Mouse (Mus musculus) right cerebral cortex, postnatal 4 days (tissue): ENCODE data around the gene Ctnnd2.
A peak's percentile ranks its signal among the peaks of the same experiment; 100 is the strongest.

ENCODE experiments used
- DNase-seq: peaks from one replicate; pipeline ENCODE4 v3.0.0-alpha.2; 2022

The Ctnnd2 gene

DNA sequence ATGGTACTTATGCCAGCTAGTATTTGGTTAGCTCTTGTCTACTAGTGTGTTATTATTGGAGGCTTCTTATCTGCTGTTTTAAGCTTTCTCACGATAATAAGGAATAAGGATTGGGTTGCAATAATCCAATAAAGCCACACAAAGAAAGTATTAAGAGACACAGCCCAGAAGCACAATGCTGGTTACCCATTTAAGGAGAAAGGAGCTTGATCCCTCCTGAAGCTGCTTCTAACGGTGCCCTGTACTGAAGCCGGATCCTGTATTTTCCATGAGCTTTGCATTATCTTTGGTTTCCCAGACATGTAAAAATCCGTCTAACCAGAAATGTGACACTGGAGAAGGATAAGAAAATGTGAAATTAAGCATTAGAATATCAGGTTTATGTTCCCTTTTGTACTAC is 565.8 kb downstream of the Ctnnd2 start:
- no peak for DNase-seq

DNA sequence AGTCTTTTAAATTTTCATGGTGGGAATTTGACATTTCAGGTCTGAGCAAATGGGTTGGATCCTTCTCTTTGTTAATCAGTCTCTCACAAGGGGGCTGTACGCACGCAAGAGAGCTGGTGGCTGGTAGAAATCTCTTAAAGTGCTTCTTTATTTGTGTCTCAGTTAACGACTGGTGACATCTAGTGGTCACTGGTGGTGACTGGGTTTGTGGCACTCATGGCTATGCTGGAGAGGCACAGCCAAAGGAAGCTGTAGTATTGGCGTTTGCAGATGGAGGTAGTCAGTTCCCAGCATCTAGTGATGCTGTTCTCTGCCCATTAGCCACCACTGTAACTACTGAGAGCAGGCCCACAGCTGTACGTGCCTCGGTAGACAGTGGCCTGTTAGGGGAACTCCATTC is 568.3 kb downstream of the Ctnnd2 start:
- peak; percentile 68 for DNase-seq

DNA sequence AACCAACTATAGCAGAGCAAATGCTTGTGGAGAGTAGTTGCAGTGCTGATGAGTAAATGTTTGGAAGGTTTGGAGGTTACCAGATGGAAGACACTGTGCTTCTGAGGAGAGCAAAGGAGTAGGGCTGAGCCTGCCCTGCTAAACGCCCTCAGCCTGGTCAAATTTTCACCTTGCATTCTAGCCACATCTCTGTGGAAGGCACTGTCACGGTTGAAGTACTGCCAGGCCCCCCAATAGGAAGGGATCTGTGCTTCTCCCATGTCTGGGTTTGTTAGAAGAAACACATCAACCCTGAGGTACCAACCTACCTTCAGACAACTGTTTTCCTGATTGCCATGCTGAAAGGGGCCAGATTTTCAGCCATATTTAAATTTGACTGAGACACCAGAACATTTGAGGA is 585.6 kb downstream of the Ctnnd2 start:
- no peak for DNase-seq

DNA sequence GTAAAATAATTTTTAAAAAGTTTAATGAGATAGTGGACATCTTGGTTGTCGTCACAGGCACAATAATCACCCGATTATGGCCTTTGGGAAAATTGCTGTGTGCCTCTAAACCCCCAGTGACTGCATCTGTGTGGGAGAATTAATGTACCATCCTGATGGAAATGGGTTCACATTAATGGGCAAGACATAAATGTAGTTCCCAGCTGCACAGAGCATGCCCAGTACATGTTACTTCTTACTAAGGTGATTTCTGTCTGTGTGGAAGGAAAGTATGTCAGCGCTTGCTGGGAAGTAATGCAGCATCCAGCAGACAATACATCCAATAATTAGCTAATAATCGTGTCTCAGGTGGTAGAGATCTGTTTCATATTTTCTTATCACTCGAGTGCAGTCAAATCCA is 589.8 kb downstream of the Ctnnd2 start:
- DNase-seq: no peak

DNA sequence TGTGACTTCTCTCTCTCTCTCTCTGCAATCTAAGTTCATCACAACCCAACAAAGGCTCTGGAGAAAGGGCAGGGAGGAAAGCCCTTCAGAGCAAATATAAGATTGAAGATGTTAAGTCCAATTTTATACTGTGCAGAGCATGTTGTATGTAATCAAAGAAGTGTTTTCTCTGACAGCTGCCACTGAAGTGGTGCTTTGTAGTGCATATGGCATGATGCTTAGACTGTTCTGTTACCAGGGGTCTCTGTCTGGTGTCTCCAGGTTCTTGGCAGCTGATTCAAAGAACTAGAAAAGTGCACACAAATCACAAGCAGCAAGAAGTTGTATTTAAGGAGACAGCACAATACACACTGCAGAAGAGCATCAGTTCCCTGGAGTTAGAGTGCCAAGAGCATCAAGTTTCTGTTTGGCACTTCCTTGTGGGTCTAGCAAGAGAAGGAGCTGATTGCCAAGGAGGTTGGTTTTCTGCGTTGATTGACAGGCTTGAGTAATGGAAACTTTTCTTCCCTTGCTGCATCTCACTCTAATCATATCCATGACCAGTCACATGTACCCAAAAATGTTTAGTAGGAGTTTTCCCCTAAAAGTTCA is 590.4 kb downstream of the Ctnnd2 start:
- DNase-seq: no peak

DNA sequence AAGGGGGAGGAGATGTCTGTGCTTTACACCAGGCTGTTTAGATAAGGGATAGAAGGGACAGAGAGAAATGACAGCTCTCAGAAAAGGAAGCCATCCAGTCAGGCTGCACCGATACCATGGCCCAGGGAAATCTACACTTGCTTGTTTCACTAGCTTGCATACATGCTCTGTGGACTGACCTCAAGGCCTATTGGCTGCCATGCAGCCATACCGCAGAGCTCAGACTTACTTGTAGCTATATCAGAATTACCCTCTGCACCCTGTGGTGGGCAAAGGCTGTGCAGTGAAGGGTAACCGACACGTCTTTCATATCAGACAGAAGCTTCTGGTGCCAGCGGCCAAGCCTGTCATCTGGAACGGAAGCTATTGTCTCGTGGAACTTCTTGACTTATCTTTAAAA is 604.5 kb downstream of the Ctnnd2 start:
- DNase-seq: no peak

DNA sequence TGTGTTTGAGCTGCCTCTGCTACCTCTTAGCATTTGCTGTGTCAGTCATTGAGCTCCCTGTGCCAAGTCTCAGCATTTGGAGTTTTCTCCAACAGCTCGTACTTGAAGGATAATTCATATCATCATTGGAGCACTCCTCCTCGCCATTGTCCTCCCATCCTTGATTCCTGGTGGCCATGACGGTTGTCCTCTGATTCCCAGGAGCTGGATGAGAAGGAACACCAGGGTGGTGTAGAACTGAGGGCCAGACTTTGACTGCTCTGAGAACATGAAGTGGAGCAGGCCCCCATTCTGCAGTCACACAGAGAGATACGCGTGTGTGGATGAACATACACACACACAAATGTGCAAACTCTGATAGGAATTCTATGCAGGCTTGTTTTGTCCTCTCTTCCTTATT is 605.4 kb downstream of the Ctnnd2 start:
- no peak for DNase-seq

DNA sequence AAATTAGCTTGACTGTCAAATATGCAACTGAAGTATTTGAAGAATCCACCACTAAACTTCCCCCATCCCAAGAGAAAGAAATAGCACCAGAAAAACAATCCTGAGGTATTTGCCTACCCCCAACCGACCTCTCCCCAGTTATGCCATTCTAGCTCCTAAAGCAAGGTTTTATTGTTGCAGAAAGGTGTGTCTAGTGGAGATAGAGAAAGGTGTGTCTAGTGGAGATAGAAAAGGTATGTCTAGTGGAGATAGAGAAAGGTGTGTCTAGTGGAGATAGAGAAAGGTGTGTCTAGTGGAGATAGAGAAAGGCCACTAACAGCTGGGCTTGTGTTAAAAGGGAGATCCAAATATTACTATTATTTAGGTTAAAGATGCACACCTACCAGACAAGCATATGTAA is 607.5 kb downstream of the Ctnnd2 start:
- DNase-seq: no peak

DNA sequence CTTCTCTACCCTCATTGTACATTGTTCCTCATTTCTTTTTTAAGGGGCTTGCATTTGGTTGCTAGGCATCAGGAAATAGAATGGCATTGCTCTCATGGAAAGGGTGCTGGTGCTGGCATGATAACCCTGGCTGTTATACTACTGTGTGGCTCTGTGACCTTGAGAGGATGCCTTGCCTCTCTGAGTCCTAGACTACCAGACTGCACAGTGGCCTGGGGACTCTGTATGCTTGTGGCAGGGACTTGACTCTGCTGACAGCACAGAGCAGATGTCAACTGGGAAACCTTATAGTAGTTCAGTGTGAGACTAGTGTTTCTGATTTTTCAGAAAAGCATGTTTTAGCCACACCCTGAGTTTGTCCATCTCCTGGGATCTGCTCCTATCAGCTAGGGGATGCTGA is 608.6 kb downstream of the Ctnnd2 start:
- no peak for DNase-seq

DNA sequence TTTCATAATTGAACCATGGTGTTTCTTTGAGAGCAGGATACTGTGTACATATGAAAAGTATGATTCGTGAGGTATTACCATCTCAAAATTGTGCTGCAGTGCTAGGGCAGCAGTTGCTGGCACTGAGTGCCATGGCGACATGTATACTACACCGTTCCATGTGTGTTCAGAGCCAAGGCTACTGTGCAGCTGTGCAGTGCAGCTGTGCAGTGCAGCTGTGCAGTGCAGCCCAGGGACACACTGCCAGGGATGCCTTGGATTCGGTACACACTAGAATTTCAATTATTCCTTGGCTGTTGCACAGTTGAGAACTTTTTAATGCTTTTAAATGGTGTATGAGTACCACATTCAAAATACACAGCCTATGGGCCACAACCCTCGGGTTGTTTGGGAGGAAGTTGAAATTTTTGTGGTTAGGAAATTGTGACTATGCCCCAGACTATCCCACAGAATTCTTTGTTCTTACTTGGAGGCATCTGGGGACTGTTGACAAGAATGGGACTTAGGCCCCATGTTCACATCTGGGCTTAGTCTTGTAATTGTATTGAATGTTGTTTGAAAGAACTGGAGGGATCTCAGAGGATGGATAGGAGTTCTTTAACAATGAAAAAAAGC is 613.4 kb downstream of the Ctnnd2 start:
- no peak for DNase-seq

DNA sequence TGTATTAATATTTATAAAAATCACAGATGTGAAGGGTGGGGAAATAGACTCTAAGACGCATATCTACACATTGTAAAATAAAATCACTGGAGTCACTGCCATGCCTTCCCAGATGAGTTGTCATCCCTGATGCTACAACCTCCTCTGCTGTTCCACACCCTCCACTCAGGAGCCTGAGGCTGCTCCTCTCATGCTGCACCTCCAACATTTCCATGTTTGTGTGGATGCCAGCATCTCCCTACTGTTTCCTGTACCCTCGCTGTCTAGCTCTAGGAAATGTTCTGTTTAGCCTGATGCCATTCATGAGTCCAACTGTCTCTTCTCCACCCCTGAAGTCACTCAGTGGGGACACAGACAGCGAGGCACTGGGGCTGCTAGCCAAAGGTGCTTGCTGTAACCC is 620.9 kb downstream of the Ctnnd2 start:
- DNase-seq: no peak

DNA sequence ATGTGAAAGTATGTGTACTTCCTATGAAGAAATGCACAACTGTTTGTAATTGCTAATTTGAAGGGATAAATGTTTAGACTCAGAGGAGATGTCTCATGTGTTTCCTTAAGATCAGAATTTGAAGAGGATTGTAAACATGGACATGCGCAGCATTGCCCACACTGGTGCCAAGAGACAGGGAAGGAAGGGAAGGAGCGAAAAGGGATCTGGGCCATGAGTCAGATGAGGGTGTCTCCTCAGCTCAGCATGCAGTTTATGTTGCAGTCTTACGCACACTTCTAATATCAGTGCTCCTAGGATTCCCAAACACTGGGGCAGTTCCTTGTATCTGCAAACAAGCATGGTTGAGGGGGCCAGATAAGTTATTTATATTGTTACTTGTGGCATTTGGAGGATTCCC is 623.3 kb downstream of the Ctnnd2 start:
- no peak for DNase-seq

DNA sequence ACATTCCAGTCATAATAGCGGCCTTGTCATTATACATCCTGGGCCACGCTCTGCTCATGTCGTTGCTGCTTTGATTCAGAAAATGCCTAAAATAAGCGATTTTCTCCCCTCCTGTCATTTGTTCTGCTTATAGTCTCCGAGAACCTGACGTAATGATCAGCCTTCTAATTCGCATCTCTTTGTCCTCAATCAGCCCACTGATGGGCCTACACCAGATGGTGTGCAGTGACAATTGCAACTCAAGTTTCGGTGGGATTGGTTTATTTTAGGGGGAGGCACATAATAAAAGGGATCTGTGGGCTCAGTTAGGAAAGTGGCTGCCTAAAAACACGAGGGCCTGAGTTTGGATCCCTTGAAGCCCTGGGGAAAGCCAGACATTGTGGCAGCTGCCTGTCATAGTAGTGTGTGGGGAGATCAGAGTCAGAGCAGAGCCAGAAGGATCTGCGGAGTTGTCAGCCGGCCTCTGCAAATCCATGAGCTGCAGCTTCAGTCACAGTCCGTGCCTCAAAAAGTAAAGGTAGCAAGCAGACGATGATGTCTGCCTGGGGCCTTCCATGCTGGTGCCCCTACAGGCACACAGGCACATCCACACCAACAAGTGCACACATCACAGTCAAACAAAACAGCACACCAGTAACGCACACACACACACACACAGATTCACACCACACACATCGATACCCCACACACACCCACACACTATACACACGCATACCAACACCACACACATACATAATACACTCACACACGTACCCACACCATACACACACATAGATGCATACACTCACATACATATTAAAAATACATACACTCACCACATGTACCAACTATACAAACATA is 655.3 kb downstream of the Ctnnd2 start:
- no peak for DNase-seq

DNA sequence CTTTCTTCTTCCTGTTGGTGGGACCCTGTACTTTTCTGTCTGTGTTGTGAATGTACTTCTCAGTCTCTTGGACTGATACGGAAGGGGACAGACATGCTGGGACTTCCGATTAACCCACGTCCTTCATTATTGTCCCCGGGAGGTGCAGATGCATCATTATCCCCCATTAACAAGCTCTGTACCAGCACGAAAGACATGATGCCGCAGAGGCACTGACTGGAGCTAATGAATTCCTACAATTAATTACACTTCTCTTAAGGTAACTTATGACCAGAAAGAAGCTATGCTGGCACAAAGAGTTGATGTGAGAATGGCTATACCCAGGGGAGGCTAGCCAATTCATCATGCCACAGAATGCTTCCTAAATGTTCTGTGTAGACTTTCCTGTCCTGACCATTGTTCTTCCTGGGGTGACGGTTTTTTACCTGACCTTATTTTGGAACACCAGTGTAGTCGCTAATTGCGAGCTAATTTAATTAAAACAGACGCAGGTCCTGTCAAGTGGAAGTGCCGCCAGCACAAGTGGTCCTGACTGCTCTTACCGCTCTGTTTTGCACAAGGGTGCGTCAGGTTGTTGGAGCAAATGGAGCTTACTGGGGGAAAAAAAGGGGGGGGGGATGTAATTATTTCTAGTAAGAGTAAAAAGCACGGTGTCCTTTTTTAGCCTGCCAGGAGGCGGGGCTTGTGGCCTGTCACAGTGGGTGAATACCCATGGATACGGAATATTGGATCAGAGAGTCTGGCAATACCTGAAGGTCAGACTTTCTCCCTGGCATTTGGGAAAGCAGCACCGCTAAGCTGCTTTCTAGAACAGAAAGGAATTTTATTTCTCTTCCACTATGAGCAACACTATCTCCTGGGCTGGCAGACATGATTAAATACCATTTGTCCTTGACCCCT is 685.1 kb downstream of the Ctnnd2 start:
- DNase-seq: no peak

DNA sequence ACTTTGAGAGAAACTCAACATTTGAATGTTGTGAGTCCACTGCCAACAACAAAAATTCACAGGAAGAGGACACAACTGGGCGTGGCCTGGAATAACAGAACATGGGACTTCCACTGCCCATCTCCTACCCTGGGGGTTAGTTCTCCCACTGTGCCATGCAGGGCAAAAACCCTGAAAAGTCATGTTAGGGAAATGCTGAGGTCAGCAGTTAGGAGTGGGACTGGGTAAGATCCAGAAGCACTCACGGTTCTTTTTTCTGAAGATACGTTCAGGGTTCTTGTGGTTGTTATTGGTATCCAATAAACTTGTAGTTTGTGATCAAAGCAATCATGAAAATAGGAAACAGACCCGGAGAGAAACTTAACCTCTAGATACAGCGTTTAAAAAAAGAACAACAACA is 695.0 kb downstream of the Ctnnd2 start:
- no peak for DNase-seq

DNA sequence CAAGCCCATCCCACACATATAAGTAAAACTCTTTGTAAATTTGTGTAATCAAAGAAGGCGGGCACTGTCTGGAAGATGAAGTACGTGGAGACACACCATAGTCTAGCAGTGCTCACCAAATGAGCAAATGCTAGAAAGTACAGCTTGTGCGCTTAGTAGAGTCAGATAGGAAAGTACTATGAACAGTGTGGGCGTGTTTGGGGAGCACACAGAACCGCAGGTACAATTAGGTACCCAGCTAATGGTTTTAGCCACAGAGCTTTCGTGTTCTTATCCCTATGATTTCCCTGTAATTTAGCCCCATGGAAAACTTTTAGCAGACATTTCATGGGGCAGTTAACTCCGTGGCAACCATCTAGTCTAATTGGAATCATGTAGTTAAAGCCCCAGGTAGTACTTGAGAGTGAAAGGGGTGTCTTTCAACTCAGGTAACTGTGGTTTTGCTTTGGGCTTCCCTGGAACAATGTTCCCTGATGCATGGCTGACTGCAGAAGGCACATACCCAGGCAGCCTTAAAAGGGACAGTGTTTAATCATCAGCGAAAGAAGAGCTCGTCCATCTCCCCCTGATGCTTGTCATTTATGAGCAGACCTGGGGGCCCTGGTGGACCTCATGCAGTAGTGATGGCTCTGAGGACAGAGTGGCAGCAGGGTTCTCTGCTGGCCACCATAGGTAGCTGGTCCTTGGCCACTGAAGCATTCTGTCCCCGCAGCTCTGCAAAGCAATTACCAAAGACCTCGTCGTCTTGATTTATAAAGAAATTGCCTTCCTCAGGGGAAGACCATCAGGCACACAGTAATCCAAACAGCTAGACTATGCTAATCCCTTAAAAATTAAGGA is 697.5 kb downstream of the Ctnnd2 start:
- no peak for DNase-seq

DNA sequence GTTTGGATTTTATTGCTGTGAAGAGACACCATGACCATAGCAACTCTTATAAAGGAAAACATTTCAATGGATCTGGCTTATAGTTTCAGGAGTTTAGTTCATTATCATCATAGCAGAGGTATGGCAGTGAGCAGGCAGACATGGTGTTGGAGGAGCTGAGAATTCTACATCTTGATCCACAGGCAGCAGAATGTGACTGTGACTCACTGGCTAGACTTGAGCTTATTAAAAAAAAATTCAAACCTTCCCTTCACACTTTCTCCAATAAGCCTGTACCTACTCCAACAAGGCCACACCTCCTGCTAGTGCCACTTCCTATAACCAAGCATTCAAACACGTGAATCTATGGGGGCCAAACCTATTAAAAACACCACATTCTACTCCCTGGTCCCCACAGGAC is 703.1 kb downstream of the Ctnnd2 start:
- no peak for DNase-seq

DNA sequence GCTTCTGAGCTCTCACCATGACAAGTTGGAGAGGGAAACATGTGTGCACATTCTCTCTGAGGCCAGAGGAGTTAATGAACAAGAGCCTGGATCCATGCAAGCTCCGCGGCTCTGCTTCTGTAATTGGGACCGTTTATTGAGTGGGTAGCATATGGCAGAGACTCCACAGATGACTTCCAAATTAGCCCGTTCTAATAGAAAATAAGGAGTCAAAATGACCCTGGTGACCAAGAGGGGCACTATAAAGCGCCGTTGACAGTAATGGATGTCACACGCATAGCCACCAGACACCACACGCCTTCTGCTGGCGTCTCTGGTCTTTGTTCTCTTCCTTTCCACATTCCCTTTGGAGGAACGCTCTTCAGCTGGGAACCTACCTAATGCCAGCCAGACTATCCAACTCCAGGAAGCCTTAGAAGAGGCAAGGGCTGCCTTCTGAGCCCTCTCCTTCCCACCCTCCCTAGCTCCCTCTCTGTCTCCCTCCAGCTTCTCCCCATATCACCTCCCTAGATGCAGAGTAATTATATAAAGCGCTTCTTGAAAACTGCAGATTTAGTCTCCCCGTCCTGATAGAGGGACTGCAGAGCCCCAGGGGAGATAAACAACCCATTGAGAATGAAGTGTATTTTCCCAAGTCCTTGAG is 712.4 kb downstream of the Ctnnd2 start:
- DNase-seq: no peak

DNA sequence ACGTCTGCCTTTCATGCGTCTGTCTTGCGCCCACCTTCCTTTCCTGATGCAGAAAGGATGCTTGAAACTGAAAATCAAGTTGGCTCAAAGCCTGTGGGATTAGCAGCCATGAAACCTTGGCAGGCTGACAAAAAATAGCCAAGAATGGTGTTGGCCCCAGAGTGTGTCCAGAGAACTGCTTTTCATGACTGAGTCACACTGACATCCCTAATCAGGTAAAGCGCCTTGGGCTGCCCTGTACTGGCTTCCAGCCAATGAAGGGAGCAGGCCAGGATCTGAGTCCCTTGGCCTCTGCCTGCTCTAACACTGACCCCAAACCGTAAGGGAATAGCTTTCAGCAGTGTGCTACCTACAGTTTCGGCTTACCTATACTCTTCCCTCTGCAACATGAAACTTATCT is 713.0 kb downstream of the Ctnnd2 start:
- DNase-seq: no peak

DNA sequence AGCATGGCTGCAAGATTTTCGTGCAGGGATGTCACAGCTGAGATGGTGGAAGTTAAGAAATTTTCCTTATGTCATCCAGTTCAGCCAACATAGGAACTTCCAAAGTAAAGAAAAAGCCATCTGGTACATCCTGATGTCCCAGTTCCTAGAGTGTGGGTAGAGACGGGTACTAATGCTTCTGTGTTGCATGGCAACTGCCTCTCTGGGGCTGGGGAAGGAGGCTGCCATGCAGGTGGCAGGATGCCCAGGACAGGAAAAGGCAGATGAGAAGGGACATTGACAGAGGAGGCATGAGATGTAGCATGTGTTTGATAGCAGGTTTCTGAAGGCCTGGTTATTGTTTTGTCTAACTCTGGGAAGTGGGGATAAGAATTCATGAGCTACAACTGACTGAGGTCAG is 715.2 kb downstream of the Ctnnd2 start:
- peak; percentile 58 for DNase-seq

DNA sequence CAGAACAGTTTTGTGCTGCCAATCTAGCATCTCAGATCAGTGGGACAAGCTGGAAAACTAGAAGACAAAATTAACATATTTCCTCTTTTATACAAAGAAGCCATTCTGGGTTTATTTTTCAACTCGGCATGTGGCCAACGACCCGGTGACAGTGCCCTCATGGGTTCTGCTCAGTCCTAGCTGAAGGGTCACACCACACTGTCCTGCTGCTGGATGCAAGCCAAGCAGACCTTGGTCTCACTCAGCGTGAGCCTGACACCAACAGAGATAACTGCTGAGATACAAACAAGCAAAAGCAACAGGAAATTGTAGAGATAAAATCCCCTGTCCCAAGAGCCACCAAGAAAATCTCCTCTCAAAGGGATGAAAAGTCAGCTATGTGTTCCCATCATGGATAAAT is 719.6 kb downstream of the Ctnnd2 start:
- no peak for DNase-seq

DNA sequence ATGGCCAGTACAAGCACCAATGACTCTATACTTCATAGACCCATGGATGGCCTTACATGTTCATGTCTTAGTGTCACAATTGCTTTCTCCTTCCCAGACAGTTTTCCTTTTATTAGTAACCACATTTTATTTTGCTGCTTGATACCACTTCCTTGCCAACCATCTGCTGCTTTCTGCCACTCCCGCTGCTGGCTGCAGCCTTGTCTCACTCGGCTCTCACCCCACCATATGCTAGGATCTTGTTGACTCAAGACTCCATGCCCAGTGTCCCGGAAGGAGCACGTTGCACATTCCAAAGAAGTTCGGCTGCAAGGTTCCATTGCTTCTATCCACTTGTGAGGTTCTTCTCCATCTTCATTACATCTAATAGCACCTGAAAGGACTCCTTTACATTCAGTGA is 722.7 kb downstream of the Ctnnd2 start:
- no peak for DNase-seq
